Mouse (Mus musculus) macrophage (primary cell): ENCODE results near the gene Mpzl1. TPM values are rescaled to one million over a fixed set of nuclear protein-coding genes. Genes with fewer than 3 reads are reported as not detected.
A peak's percentile ranks its signal among the peaks of the same experiment; 100 is the strongest.
"Not testable (repeated sequence)": the region's sequence is repeated elsewhere in the genome, so short reads cannot be mapped to it uniquely, and the experiment has no call there.

Experiments
- H3K27ac ChIP-seq: fragments of 350-480 bp; formaldehyde crosslinking; 2 replicates; pipeline ENCODE4 v1.9.0; 2021
- H3K36me3 ChIP-seq: fragments of 350-480 bp; formaldehyde crosslinking; 2 replicates; pipeline ENCODE4 v1.9.0; 2021; ENCODE audit errors: inconsistent target
- H3K4me3 ChIP-seq: fragments of 350-480 bp; formaldehyde crosslinking; 2 replicates; pipeline ENCODE4 v1.9.0; 2021; ENCODE audit errors: inconsistent target
- H3K79me2 ChIP-seq: fragments of 350-480 bp; formaldehyde crosslinking; 2 replicates; pipeline ENCODE4 v1.9.0; 2021; ENCODE audit errors: inconsistent target
- WGBS: methylation state at CpG from one replicate; pipeline ENCODE4 v1.1.7; 2026; ENCODE audit warnings: inconsistent platforms; ENCODE audit not compliant: missing documents; 5-methylcytosine and 5-hydroxymethylcytosine counted together
- polyA plus RNA-seq: library from polyadenylated mRNA; stranded (reverse); fragments of 250-400 nt; gene quantifications from 3 replicates; pipeline ENCODE4 v1.2.4, GENCODE M21; 2018; ENCODE audit warnings: inconsistent platforms
- total RNA-seq, 78 experiments: library from RNA; depleted of rRNA; stranded (reverse); fragments of 250-400 nt; gene quantifications; 1 replicate in 9 of 78; 2 replicates in 24 of 78; 3 replicates in 43 of 78; 4 replicates in 2 of 78; pipeline ENCODE4 v1.2.4; 2018; ENCODE audit warnings: inconsistent platforms in 56 of 78

Mpzl1 gene
- total RNA-seq (2018; cell fraction: chromatin; rRNA removed), result 10 to 100 TPM in 3 of 26 experiments, 1 to 10 TPM in 23; 1.9 to 16.5 (median 4.4) TPM
- total RNA-seq (2018; cell fraction: cytosol; rRNA removed), result 1 to 10 TPM; 1.4 to 8.4 (median 4.3) TPM
- 10 to 100 TPM in 5 of 26 experiments, 1 to 10 TPM in 21; 1.9 to 15.8 (median 5.7) TPM for total RNA-seq (2018; cell fraction: nucleus; rRNA removed)
- polyA plus RNA-seq, result 7.1 to 11.1 TPM (median 9.0 TPM) in 3 replicates

DNA sequence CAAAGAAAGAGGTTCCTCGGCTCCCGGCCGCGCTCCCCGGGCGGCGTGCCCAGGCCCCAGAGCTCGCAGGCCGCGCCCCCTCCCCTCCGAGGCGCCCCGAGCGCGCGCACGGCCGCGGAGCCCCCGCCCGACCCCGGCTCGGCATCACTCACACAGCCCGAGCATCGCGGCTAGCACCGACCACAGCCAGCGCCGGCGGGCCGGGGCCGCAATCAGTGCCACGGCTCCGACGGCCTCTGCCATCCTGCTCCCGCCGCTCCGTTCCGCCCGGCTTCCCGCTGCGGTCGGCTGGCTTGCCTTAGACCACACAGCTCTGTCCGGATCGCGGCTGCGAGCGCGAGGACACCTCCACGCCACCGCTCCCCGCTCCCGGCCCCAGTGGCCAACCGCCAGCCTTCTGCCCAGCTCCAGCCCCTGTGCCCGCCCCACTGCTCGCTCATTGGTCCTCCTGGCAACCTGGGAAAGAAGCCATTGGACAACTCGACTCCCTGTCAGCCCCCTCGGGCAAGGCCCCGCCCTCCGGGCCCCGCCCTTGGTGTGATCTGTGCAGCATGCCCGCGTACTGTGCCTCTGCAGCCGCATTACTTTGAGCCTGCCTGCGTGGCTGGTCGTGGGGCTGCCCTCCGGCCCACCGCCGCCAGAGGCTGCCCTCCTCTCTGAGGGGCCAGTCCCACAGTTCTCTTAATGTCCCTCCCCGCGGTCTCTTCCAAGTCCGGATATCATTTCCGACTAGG, at the start of gene Mpzl1:
Gene Mpzl1 (minus strand): TSS at position 388 of the 734 bp plus-strand sequence.
- Histone ChIP-seq H3K4me3 (peak within 1 kb of the TSS; percentile 23), H3K79me2 (no peaks in the 10 kb centered on the region), H3K27ac (no peak within 1 kb of the TSS), H3K36me3 (no peaks in the 10 kb centered on the region)
- under 1% methylated on average over 73 of the region's 73 CpGs for WGBS

DNA sequence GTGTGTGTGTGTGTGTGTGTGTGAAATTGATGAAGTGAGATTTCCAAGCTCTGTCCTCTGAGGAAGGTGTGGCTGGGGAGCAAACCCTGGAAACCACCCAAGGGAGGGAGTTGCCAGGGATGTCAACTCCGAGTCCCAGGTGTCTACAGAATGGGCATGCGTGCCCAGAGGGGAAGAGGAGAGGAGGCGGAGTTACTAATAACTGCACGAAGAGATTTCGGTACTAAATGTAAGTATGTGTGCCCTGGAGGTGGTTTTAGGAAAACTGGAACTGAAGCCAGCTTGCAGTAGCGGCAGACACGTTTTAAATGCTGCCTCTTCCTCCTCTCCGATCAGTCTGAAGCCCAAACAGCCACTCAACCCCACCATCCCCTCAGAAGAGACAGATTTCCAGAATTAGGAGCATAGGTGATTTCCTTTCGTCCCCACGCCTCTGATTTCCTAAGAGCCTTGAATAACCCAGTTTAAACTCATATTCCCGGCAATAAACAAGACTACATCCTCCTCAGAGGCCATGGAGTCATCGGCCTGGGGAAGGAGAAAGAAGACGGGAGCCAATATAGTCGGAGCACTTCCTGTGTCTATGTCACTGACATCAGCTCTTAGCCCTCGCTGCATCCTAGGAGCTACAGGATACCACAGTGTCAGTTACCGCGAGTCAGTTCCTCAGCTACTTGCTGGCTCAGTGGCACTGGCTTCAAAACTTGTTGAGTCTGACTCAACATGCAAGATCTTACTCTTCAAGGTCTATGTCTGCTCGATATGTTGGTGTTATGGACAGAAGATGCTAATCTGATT, 47.9 kb upstream of the Mpzl1 start:
- 37% methylated on average over 17 of the region's 18 CpGs for WGBS
- Histone ChIP-seq H3K36me3 (no peaks in the 10 kb centered on the region), H3K79me2 (peaks cover 81% of the 10 kb centered on the region), H3K27ac (peak overlapping the region; percentile 76), H3K4me3 (no peak overlapping the region)

DNA sequence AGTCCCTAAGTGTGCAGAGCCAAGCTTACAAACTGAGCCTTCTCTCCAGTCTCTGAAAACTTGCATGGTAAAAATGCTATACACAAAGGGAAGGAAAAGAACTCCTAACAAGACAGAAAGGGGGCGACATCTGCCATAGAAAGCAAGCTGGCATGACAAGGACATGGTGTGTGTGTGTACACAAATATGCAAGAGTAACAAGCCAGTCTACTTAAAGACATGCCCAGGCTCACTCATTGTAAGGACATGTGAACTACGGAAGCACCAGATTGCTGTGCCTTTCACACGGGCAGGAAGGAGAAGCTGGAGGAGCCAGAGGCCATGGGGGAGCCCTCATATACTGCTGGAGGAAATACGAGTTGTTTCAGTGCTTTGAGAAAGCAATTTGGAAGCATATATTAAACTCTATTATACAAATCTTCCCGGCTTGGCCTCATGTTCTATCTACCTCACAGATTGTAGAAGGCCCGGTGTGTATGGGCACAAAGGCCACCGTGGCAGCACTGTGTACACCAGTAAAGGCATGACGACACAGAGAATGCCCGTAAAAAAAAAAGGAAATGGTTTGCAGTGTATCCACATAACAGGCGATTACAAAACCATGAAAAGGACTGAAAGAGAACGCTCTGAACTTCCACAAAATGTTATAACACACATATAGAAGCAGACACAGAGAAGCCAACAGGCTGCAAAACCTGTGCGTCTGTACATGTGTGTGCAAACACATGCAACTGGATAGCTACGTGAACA, 46.9 kb upstream of the Mpzl1 start:
- 6% methylated on average over 13 of the region's 13 CpGs for WGBS
- Histone ChIP-seq H3K36me3 (no peaks in the 10 kb centered on the region), H3K27ac (peak overlapping the region; percentile 76)

DNA sequence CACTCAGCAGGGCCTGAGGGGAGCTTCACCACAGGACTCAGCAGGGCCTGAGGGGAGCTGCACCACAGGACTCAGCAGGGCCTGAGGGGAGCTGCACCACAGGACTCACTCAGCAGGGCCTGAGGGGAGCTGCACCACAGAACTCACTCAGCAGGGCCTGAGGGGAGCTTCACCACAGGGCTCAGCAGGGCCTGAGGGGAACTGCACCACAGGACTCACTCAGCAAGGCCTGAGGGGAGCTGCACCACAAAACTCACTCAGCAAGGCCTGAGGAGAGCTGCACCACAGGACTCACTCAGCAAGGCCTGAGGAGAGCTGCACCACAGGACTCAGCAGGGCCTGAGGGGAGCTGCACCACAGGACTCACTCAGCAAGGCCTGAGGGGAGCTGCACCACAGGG, 45.7 kb upstream of the Mpzl1 start:
- Histone ChIP-seq H3K27ac (peak overlapping the region; percentile 76), H3K79me2 (peaks cover 77% of the 10 kb centered on the region)
- not testable (repeated sequence) for H3K36me3 ChIP-seq, H3K4me3 ChIP-seq

More for the DNA sequence above, 46.9 kb upstream of the Mpzl1 start:
- H3K79me2 ChIP-seq, result peaks cover 81% of the 10 kb centered on the region
- no peak overlapping the region for H3K4me3 ChIP-seq

DNA sequence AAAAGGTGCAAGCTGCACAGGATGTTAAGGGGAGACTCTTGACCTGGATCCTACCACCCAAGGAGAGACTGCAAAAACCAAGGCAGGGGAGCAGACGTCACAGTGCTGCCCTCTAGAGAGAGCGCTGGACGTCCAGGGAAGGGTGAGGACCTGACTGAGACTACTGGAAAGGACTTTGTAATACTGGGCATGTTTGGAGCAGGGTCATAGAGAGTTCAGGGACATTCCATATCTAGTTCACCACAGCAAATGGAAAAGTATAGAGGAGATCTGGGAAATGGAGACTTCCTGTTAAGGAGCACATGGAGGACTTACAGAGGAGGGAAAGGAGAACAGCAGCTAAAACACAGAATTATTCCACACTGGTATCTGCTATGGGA, 45.3 kb upstream of the Mpzl1 start:
- H3K4me3 ChIP-seq, result no peak overlapping the region
- WGBS, result 76% methylated on average over 3 of the region's 3 CpGs
- H3K79me2 ChIP-seq, result peaks cover 74% of the 10 kb centered on the region
- no peaks in the 10 kb centered on the region for H3K36me3 ChIP-seq
- peak overlapping the region; percentile 76 for H3K27ac ChIP-seq

DNA sequence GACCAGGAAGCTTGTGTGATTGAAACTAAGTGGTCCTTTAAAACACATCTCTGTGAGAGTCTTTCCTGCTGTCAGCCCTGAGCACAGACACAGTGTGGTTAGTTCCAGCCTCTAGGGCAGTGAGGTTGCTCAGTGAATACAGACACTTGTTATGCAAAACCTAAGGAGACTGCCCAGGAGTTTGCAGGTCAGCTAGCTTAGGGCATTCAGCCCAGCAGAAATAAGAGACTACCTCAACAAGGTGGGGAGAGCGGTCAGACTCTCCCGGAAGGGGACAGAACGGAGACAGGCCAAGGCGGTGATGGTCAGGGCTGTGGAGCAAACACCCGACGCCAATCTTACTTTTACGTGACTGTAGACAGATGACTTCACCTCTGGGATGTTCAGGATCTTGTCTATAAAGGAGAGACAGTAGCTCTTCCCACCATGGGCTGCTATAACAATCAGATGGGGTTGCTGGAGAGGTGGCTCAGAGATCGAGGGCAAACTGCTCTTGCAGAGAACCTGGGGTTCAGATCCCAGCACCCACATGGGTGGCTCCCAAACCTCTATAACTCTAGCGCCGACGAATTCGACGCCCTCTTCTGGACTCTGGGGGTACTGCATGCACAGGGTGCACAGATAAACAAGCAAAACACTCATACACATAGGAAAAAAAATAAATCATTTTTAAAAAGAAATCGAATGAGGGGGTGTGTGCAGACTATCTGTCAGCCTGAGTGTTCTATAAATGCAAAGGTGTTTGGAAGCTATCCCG, 44.7 kb upstream of the Mpzl1 start:
- H3K79me2 ChIP-seq, result peaks cover 74% of the 10 kb centered on the region
- H3K27ac ChIP-seq, result peak overlapping the region; percentile 76
- 94% methylated on average over 15 of the region's 15 CpGs for WGBS
- H3K36me3 ChIP-seq, result no peaks in the 10 kb centered on the region
- no peak overlapping the region for H3K4me3 ChIP-seq

DNA sequence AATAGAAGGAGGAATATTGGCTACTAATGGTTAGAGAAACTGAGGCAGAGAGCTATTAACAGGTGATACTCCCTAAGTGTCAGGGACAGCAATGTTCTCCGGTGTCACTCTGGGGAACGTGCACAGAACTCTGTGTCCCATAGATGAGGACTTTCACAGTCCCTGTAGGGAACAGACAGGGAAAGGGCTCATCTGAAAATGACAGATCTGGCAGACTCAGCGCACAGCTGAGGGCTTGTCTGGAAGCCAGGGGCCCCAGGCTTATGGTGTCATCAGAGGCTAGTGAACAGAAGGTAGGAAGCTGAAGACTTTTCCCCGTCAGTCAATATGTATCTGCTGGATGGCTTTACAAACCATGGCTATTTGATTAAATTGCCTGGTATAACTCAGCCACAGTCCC, 43.2 kb upstream of the Mpzl1 start:
- H3K4me3 ChIP-seq, result no peak overlapping the region
- H3K36me3 ChIP-seq, result no peaks in the 10 kb centered on the region
- peaks cover 75% of the 10 kb centered on the region for H3K79me2 ChIP-seq
- no peak overlapping the region for H3K27ac ChIP-seq
- WGBS, result 94% methylated on average over 4 of the region's 4 CpGs

DNA sequence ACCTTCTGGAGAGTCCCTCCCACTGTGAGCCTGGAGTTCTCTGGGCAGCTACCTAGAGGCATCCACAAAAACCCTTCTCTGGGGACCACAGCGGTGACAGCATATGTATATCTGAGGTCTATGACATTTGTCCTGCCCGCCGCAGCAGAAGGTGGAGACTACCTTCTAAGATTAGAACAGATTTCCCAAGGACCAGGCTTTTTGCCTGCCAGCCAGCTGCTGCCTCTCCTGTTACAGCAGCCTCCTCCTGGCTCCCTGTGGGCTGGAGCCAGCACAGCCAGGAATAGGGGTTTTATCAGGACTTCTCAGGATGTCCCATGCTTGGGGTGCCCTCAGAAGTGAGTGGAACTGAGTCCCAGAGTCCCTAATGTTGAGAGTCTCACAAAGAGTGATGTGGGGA, 42.7 kb upstream of the Mpzl1 start:
- Histone ChIP-seq H3K4me3 (no peak overlapping the region), H3K79me2 (peaks cover 80% of the 10 kb centered on the region), H3K27ac (no peak overlapping the region), H3K36me3 (no peaks in the 10 kb centered on the region)
- 92% methylated on average over 2 of the region's 3 CpGs for WGBS

DNA sequence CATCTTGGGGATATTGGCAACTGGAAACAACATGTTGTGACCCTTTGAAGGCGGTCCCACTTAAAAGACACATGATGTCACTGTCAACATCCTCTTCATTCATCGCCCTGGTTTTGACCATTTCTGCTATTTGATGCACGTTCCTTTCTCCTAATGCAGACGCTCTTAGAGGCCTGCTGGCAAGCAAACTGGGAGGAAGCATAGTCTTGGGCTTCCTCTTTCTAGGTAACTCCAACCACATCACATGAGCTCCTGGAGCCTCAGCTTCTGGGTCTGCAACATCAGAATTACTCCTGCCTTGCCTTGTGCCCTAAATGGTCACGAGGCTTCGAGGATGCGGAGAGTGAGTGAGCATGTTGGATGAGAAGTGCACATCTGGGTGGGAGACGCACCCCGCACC, 40.8 kb upstream of the Mpzl1 start:
- WGBS, result 7% methylated on average over 9 of the region's 9 CpGs
- Histone ChIP-seq H3K79me2 (peaks cover 91% of the 10 kb centered on the region), H3K4me3 (no peak overlapping the region), H3K36me3 (no peaks in the 10 kb centered on the region; the same call in 1 of the 2 replicates), H3K27ac (peak overlapping the region; percentile 49)

DNA sequence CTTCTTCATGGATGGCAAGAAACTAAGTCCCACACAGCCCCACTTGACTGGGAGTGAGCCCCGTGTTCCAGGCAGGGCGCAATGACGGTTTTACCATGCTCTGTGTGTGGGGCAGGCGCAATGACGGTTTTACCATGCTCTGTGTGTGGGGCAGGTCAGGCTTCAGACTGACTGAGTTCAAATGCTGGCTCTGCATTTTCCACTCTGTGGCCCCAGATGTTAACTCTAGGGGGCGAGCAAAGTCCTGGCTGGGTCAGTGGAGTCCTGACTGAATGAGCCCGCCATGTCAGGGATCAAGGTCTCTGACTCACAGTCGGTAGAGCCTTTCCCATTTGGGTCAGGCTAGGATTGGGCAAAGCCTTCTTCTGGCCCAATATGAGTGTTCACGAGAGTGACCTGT, 38.0 kb upstream of the Mpzl1 start:
- Histone ChIP-seq H3K27ac (no peak overlapping the region), H3K79me2 (peaks cover 91% of the 10 kb centered on the region), H3K36me3 (no peaks in the 10 kb centered on the region; the same call in 1 of the 2 replicates), H3K4me3 (no peak overlapping the region)
- WGBS, result 92% methylated on average over 9 of the region's 9 CpGs

DNA sequence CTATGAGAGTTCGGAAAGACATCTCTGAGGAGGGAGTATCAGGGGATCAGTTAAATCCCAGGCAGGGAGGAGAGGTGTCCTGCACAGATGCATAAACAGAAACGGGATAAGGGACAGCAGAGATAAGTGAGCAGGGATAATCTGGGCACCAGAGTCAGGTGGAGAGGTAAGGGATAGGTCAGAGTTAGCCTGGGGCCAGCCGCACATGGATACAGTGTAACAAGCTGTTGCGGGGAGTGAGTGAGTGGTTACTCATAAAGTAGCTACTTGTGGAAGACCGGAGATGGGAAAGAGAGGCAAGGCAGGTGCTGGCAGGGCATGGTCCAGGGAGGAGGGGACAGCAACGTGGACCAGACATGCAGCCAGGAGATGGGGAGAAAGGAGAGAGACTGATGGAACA, 35.7 kb upstream of the Mpzl1 start:
- no peak overlapping the region for H3K4me3 ChIP-seq
- WGBS, result 91% methylated on average over 6 of the region's 6 CpGs
- no peaks in the 10 kb centered on the region; the same call in 1 of the 2 replicates for H3K36me3 ChIP-seq
- peaks cover 87% of the 10 kb centered on the region for H3K79me2 ChIP-seq
- H3K27ac ChIP-seq, result no peak overlapping the region

DNA sequence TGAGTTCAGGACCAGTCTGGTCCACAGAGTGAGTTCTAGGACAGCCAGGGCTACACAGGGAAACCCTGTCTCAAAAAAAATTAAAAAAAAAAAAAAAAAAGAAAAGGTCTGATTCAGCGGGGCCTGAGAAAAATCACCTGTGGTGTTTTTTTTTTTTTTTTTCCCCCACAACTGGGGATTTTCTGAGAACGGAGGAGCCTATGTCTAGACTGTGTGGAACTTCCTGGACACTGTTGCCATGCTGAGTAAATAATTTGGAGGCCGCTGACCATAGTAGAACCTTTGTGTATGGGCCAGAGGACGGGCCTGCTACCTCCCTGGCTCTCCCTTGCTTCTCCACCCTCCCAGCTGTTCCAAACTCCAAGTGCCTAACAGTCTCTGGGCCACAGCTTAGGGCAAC, 34.6 kb upstream of the Mpzl1 start:
- H3K27ac ChIP-seq, result no peak overlapping the region
- H3K4me3 ChIP-seq, result no peak overlapping the region
- WGBS, result 84% methylated on average over 4 of the region's 4 CpGs
- H3K79me2 ChIP-seq, result peaks cover 77% of the 10 kb centered on the region
- peaks cover 2% of the 10 kb centered on the region; the same call in 1 of the 2 replicates for H3K36me3 ChIP-seq

DNA sequence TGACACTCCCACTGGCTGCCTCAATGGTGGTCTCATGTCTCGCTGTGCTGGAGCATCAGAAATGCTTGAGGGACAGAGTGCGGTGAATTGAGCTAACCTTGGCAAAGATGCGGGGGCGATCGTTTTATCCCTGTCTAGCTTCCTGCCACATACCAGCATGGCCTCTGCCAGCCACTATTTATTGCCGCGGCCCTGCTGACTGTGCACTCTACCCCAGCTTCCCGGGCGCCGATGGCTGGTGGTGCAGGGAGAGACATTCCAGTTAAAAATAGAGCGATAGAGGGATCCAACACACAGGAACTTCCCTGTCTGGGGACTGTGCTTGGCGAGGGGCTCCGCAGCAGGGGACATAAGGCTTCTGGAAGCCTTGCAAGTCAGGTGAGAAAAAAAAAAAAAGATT, 33.0 kb upstream of the Mpzl1 start:
- Histone ChIP-seq H3K79me2 (peaks cover 63% of the 10 kb centered on the region), H3K4me3 (no peak overlapping the region), H3K27ac (peak overlapping the region; percentile 34; the same call in 1 of the 2 replicates), H3K36me3 (peaks cover 11% of the 10 kb centered on the region; the same call in 1 of the 2 replicates)
- 72% methylated on average over 13 of the region's 13 CpGs for WGBS

DNA sequence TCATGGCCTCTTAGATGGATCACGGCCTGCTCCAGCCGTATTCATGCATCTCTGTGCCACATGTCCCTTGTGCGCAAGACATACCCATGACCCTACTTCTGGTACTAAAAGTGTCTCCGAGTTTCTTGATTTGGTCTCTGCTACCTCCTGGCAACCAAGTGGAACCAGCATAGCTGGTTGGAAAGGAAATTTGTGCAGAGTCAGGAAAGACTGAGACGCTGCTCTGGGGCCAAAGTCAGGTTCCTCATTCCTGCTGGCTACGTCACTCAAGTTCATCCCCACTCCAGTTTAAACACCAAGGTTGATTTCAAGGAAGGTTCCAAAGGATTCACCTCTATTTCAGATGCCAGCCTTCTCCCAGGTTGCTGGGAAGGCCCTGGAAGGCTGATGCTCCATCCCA, 32.6 kb upstream of the Mpzl1 start:
- H3K4me3 ChIP-seq, result no peak overlapping the region
- H3K36me3 ChIP-seq, result peaks cover 11% of the 10 kb centered on the region; the same call in 1 of the 2 replicates
- H3K27ac ChIP-seq, result peak overlapping the region; percentile 34; the same call in 1 of the 2 replicates
- peaks cover 59% of the 10 kb centered on the region for H3K79me2 ChIP-seq
- WGBS, result 50% methylated on average over 6 of the region's 6 CpGs
